Mouse (Mus musculus): ENCODE data around the gene Tapt1.

DNA sequence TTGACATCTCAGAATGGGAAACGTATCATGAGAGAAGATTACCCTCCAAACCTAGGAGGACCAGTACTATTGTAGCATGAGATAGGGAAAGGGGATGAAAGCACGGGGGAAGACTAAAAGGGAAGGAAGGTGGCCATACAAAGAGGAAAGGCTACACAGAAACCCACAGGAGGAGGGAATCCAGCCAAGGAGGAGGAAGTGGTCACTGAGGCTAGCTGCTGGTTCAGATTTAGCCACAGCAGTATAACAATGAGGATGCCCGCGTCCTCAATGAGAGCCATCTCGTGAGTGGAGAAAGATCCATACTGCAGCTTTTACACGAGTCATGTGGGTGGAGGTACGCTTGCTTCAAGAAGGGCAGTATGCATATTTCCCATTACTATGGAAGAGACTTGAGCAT is 11.8 kb upstream of the Tapt1 start:
- TF ChIP-seq E2F4 (IDR thresholded peaks at IDR 0.05; ENCODE audit: insufficient read depth), result no peak
- TF ChIP-seq MAX (IDR thresholded peaks at IDR 0.05; ENCODE audit: low read depth), result no peak
- TF ChIP-seq POLR2A (IDR thresholded peaks at IDR 0.05; ENCODE audit: insufficient read length, low read depth), result no peak
- TF ChIP-seq TCF3 (IDR thresholded peaks at IDR 0.05; ENCODE audit: insufficient read length, low read depth), result no peak
- no peak for TF ChIP-seq TCF12 (IDR thresholded peaks at IDR 0.05; ENCODE audit: insufficient read depth, poor library complexity, severe bottlenecking)
- TF ChIP-seq MYOG (IDR thresholded peaks at IDR 0.05; ENCODE audit: control insufficient read depth in 1 of 3, insufficient read depth in 1 of 3, insufficient read length in 2 of 3, low read depth in 2 of 3), result no peak

Data from myocyte (in vitro differentiated cells).